Comparison of ENCODE assay signal across 8 mouse cellular contexts in genomic region chr2:155817301-155818245, GRCm38 (mm10). TPM values are rescaled to one million over a fixed set of nuclear protein-coding genes. Genes with fewer than 3 reads are reported as not detected.
A peak's percentile ranks its signal among the peaks of the same experiment; 100 is the strongest.
DNase-seq lines count a peak whose midpoint lies in the region; ATAC-seq and TF ChIP-seq lines count a peak whose summit lies in the region.

No protein-coding gene starts in this region.

- peak; percentile 78 for DNase-seq in gastrocnemius, adult 2 months
- no peak for DNase-seq in gastrocnemius, postnatal 4 days (ENCODE audit: low spot score in 2 of 2)
- DNase-seq in G1E (ENCODE audit: low spot score), result no peak
- DNase-seq in embryo, embryonic 11 days, result no peak
- no peak for DNase-seq in urinary bladder, postnatal 25 days (ENCODE audit: low spot score)

- 0 out of 2 replicates have a peak overlapping the region, but pooled peaks have one; percentile 87 for H3K9ac ChIP-seq in embryonic facial prominence, embryonic 13.5 days
- peak overlapping the region; percentile 92 for H3K9ac ChIP-seq in intestine, embryonic 16.5 days (ENCODE audit: low read depth, low read length)
- H3K9ac ChIP-seq in stomach, embryonic 15.5 days, result no peak overlapping the region

- H3K36me3 ChIP-seq in G1E (replicated peaks), result peaks cover 56% of the 10 kb centered on the region
- H3K36me3 ChIP-seq in embryonic facial prominence, embryonic 13.5 days, result peaks cover 32% of the 10 kb centered on the region
- peaks cover under 1% of the 10 kb centered on the region for H3K36me3 ChIP-seq in intestine, embryonic 16.5 days (ENCODE audit: control insufficient read depth, insufficient read depth, low read length)
- H3K36me3 ChIP-seq in stomach, embryonic 15.5 days, result peaks cover 15% of the 10 kb centered on the region; the same call in 1 of the 2 replicates

- no peak for ATAC-seq in G1E (ENCODE audit: extremely low read depth, insufficient number of reproducible peaks, low FRiP score, poor library complexity, severe bottlenecking)
- ATAC-seq in embryonic facial prominence, embryonic 13.5 days (ENCODE audit: insufficient number of reproducible peaks, insufficient read depth, low FRiP score, low TSS enrichment, low read depth), result no peak
- no peak for ATAC-seq in intestine, embryonic 16.5 days
- no peak for ATAC-seq in stomach, embryonic 15.5 days (ENCODE audit: insufficient read depth, low FRiP score, low read depth)

- intact Hi-C loops in gastrocnemius, adult 2 months (cut with DNase I), result no loop called here

- H3K4me3 ChIP-seq in gastrocnemius, adult 2 months, result peak overlapping the region; percentile 80
- peak overlapping the region; percentile 91; the same call in 1 of the 2 replicates for H3K4me3 ChIP-seq in G1E (ENCODE audit: low read depth, low read length)
- H3K4me3 ChIP-seq in embryonic facial prominence, embryonic 13.5 days, result peak overlapping the region; percentile 72; the same call in 1 of the 2 replicates
- peak overlapping the region; percentile 80 for H3K4me3 ChIP-seq in intestine, embryonic 16.5 days (ENCODE audit: low read length)
- peak overlapping the region; percentile 68 for H3K4me3 ChIP-seq in stomach, embryonic 15.5 days (replicated peaks)

- H3K9me3 ChIP-seq in G1E (replicated peaks), result no peaks in the 10 kb centered on the region
- H3K9me3 ChIP-seq in embryonic facial prominence, embryonic 13.5 days, result no peaks in the 10 kb centered on the region
- no peaks in the 10 kb centered on the region for H3K9me3 ChIP-seq in intestine, embryonic 16.5 days (ENCODE audit: control insufficient read depth, low read length)
- H3K9me3 ChIP-seq in stomach, embryonic 15.5 days, result no peaks in the 10 kb centered on the region

- peak overlapping the region; percentile 96 for H3K4me2 ChIP-seq in embryonic facial prominence, embryonic 13.5 days
- peak overlapping the region; percentile 87 for H3K4me2 ChIP-seq in intestine, embryonic 16.5 days (ENCODE audit: low read depth, low read length)
- H3K4me2 ChIP-seq in stomach, embryonic 15.5 days, result peak overlapping the region; percentile 77

- peaks cover 50% of the 10 kb centered on the region for H3K4me1 ChIP-seq in G1E (ENCODE audit: insufficient read depth, low read depth, low read length)
- peaks cover 13% of the 10 kb centered on the region for H3K4me1 ChIP-seq in embryonic facial prominence, embryonic 13.5 days
- peaks cover 19% of the 10 kb centered on the region for H3K4me1 ChIP-seq in intestine, embryonic 16.5 days (ENCODE audit: control insufficient read depth, insufficient read depth, low read length)
- peaks cover 17% of the 10 kb centered on the region for H3K4me1 ChIP-seq in stomach, embryonic 15.5 days

- 77% methylated on average over 10 of the region's 10 CpGs for WGBS in embryonic facial prominence, embryonic 13.5 days
- WGBS in intestine, embryonic 16.5 days, result 77% methylated on average over 10 of the region's 10 CpGs
- WGBS in stomach, embryonic 15.5 days, result 79% methylated on average over 10 of the region's 10 CpGs

- no peak for TF ChIP-seq CTCF in gastrocnemius, adult 2 months (IDR thresholded peaks at IDR 0.05)
- no peak for TF ChIP-seq CTCF in G1E (IDR thresholded peaks at IDR 0.05; ENCODE audit: low read depth, low read length)

- H3K27me3 ChIP-seq in G1E (ENCODE audit: insufficient read depth, low read length), result peaks cover 15% of the 10 kb centered on the region
- no peaks in the 10 kb centered on the region for H3K27me3 ChIP-seq in embryonic facial prominence, embryonic 13.5 days
- H3K27me3 ChIP-seq in intestine, embryonic 16.5 days (replicated peaks; ENCODE audit: control insufficient read depth, insufficient read depth, low read length), result no peaks in the 10 kb centered on the region
- H3K27me3 ChIP-seq in stomach, embryonic 15.5 days (replicated peaks), result no peaks in the 10 kb centered on the region

- H3K27ac ChIP-seq in gastrocnemius, adult 2 months, result peak overlapping the region; percentile 97
- H3K27ac ChIP-seq in embryonic facial prominence, embryonic 13.5 days, result no peak overlapping the region
- no peak overlapping the region for H3K27ac ChIP-seq in intestine, embryonic 16.5 days (ENCODE audit: low read length)
- H3K27ac ChIP-seq in stomach, embryonic 15.5 days, result no peak overlapping the region

RNA-seq across cellular contexts. Expression of gene BC029722, which starts 1.7 kb away (rescaled TPM):
- total RNA-seq in gastrocnemius, adult 2 months (2021), result 10 to 100 TPM; 25.8 to 27.8 TPM
- 10 to 100 TPM; 11.4 to 13.5 TPM for total RNA-seq in gastrocnemius, postnatal 4 days (2021)
- total RNA-seq in G1E (2014; fragmentation: Nextera tagmentation), result 9.2 and 12.8 TPM in 2 replicates
- total RNA-seq in G1E (2017), result 19.0 and 20.4 TPM in 2 replicates
- polyA plus RNA-seq in G1E (2012), result 36.3 and 45.0 TPM in 2 replicates
- polyA plus RNA-seq in embryonic facial prominence, embryonic 13.5 days (2015; fragmentation: Nextera tagmentation; extraction: Ambion mirVana), result 16.6 and 17.5 TPM in 2 replicates
- 27.4 and 30.0 TPM in 2 replicates for polyA plus RNA-seq in intestine, embryonic 16.5 days (2015; fragmentation: Nextera tagmentation; extraction: Ambion mirVana)
- 20.8 and 23.9 TPM in 2 replicates for polyA plus RNA-seq in stomach, embryonic 15.5 days (2015; fragmentation: Nextera tagmentation; extraction: Ambion mirVana)

RNA-seq across cellular contexts. Expression of gene Eif6, which starts 9.2 kb away (rescaled TPM):
- 10 to 100 TPM; 41.0 to 46.7 TPM for total RNA-seq in gastrocnemius, adult 2 months (2021)
- total RNA-seq in gastrocnemius, postnatal 4 days (2021), result 10 to 100 TPM; 74.9 to 79.4 TPM
- total RNA-seq in G1E (2014; fragmentation: Nextera tagmentation), result 261 and 324 TPM in 2 replicates
- 91.5 and 148 TPM in 2 replicates for total RNA-seq in G1E (2017)
- 251 and 369 TPM in 2 replicates for polyA plus RNA-seq in G1E (2012)
- 174 and 201 TPM in 2 replicates for polyA plus RNA-seq in embryonic facial prominence, embryonic 13.5 days (2015; fragmentation: Nextera tagmentation; extraction: Ambion mirVana)
- polyA plus RNA-seq in intestine, embryonic 16.5 days (2015; fragmentation: Nextera tagmentation; extraction: Ambion mirVana), result 279 and 287 TPM in 2 replicates
- polyA plus RNA-seq in stomach, embryonic 15.5 days (2015; fragmentation: Nextera tagmentation; extraction: Ambion mirVana), result 212 and 227 TPM in 2 replicates

RNA-seq across cellular contexts. Expression of gene Fam83c, which starts 17.1 kb away (rescaled TPM):
- not detected for total RNA-seq in gastrocnemius, adult 2 months (2021)
- total RNA-seq in gastrocnemius, postnatal 4 days (2021), result not detected
- total RNA-seq in G1E (2014; fragmentation: Nextera tagmentation) (not detected in 2 replicates), G1E (2017) (0.22 TPM in 1 of 2 replicates, not detected in the other)
- polyA plus RNA-seq in G1E (2012), result not detected in 2 replicates
- polyA plus RNA-seq in embryonic facial prominence, embryonic 13.5 days (2015; fragmentation: Nextera tagmentation; extraction: Ambion mirVana), result 0.98 and 1.6 TPM in 2 replicates
- polyA plus RNA-seq in intestine, embryonic 16.5 days (2015; fragmentation: Nextera tagmentation; extraction: Ambion mirVana), result 0.33 and 0.35 TPM in 2 replicates
- 2.4 and 2.8 TPM in 2 replicates for polyA plus RNA-seq in stomach, embryonic 15.5 days (2015; fragmentation: Nextera tagmentation; extraction: Ambion mirVana)

RNA-seq across cellular contexts. Expression of gene Mmp24, which starts 42.4 kb away (rescaled TPM):
- not detected for total RNA-seq in gastrocnemius, adult 2 months (2021)
- under 1 TPM; 0.05 TPM for total RNA-seq in gastrocnemius, postnatal 4 days (2021)
- total RNA-seq in G1E (2014; fragmentation: Nextera tagmentation) (not detected in 2 replicates), G1E (2017) (0.05 and 0.12 TPM in 2 replicates)
- not detected in 2 replicates for polyA plus RNA-seq in G1E (2012)
- polyA plus RNA-seq in embryonic facial prominence, embryonic 13.5 days (2015; fragmentation: Nextera tagmentation; extraction: Ambion mirVana), result 0.14 and 0.32 TPM in 2 replicates
- polyA plus RNA-seq in intestine, embryonic 16.5 days (2015; fragmentation: Nextera tagmentation; extraction: Ambion mirVana), result 0.18 and 0.21 TPM in 2 replicates
- polyA plus RNA-seq in stomach, embryonic 15.5 days (2015; fragmentation: Nextera tagmentation; extraction: Ambion mirVana), result 0.22 and 0.32 TPM in 2 replicates
